Mouse (Mus musculus): ENCODE results near the gene Dusp3. TPM values are rescaled to one million over a fixed set of nuclear protein-coding genes. Genes with fewer than 3 reads are reported as not detected.

The Dusp3 gene
- polyA plus RNA-seq, 1 experiment from 2014 or later: 25.0 TPM

GRCm38 (mm10) chr11:102025991-102026660, 39.3 kb upstream of the Dusp3 start:
- ATAC-seq (ENCODE audit: insufficient read depth, low FRiP score, low read depth): no peak
- Histone ChIP-seq H3K4me3 (replicated peaks) (peak overlapping the region; percentile 68), H3K4me1 (peaks cover 17% of the 10 kb centered on the region), H3K9ac (peak overlapping the region; percentile 54), H3K36me3 (no peaks in the 10 kb centered on the region), H3K9me3 (no peaks in the 10 kb centered on the region), H3K27ac (peak overlapping the region; percentile 81; the same call in 1 of the 2 replicates), H3K27me3 (replicated peaks) (no peaks in the 10 kb centered on the region), H3K4me2 (peak overlapping the region; percentile 93)
- 3% methylated on average over 23 of the region's 23 CpGs for WGBS

GRCm38 (mm10) chr11:102025354-102025753, 38.5 kb upstream of the Dusp3 start:
- Histone ChIP-seq H3K4me2 (peak overlapping the region; percentile 14; the same call in 1 of the 2 replicates), H3K9me3 (no peaks in the 10 kb centered on the region), H3K9ac (no peak overlapping the region), H3K27ac (no peak overlapping the region), H3K36me3 (no peaks in the 10 kb centered on the region), H3K4me1 (peaks cover 17% of the 10 kb centered on the region), H3K27me3 (replicated peaks) (no peaks in the 10 kb centered on the region), H3K4me3 (replicated peaks) (no peak overlapping the region)
- 43% methylated on average over 7 of the region's 7 CpGs for WGBS
- no peak for ATAC-seq (ENCODE audit: insufficient read depth, low FRiP score, low read depth)

- Histone ChIP-seq H3K4me2 (no peak overlapping the region), H3K27me3 (replicated peaks) (no peaks in the 10 kb centered on the region), H3K9me3 (no peaks in the 10 kb centered on the region), H3K4me1 (peaks cover 17% of the 10 kb centered on the region), H3K36me3 (no peaks in the 10 kb centered on the region), H3K4me3 (replicated peaks) (no peak overlapping the region), H3K9ac (no peak overlapping the region), H3K27ac (no peak overlapping the region)
- 88% methylated on average over 4 of the region's 4 CpGs for WGBS
- ATAC-seq (ENCODE audit: insufficient read depth, low FRiP score, low read depth): no peak
Observed at GRCm38 (mm10) chr11:102024875-102025274, 38.1 kb upstream of the Dusp3 start.

- H3K27me3 ChIP-seq (replicated peaks): no peaks in the 10 kb centered on the region
- no peak overlapping the region for H3K27ac ChIP-seq
- no peaks in the 10 kb centered on the region for H3K36me3 ChIP-seq
- H3K9ac ChIP-seq: no peak overlapping the region
- H3K9me3 ChIP-seq: no peaks in the 10 kb centered on the region
- no peak for ATAC-seq (ENCODE audit: insufficient read depth, low FRiP score, low read depth)
- peaks cover 17% of the 10 kb centered on the region for H3K4me1 ChIP-seq
- 88% methylated on average over 6 of the region's 6 CpGs for WGBS
- no peak overlapping the region for H3K4me2 ChIP-seq
- no peak overlapping the region for H3K4me3 ChIP-seq (replicated peaks)
Observed at GRCm38 (mm10) chr11:102024084-102024758, 37.4 kb upstream of the Dusp3 start.

GRCm38 (mm10) chr11:102023406-102023805, 36.6 kb upstream of the Dusp3 start:
- Histone ChIP-seq H3K4me1 (peaks cover 17% of the 10 kb centered on the region), H3K27ac (no peak overlapping the region), H3K4me2 (no peak overlapping the region), H3K4me3 (replicated peaks) (no peak overlapping the region), H3K36me3 (no peaks in the 10 kb centered on the region), H3K9me3 (no peaks in the 10 kb centered on the region), H3K9ac (no peak overlapping the region), H3K27me3 (replicated peaks) (no peaks in the 10 kb centered on the region)
- ATAC-seq (ENCODE audit: insufficient read depth, low FRiP score, low read depth): no peak
- WGBS: 76% methylated on average over 13 of the region's 13 CpGs

GRCm38 (mm10) chr11:102021196-102021595, 34.4 kb upstream of the Dusp3 start:
- H3K4me3 ChIP-seq (replicated peaks): no peak overlapping the region
- peaks cover 4% of the 10 kb centered on the region; the same call in 1 of the 2 replicates for H3K4me1 ChIP-seq
- H3K4me2 ChIP-seq: no peak overlapping the region
- H3K27ac ChIP-seq: no peak overlapping the region
- WGBS: 89% methylated on average over 5 of the region's 5 CpGs
- H3K9ac ChIP-seq: no peak overlapping the region
- H3K36me3 ChIP-seq: no peaks in the 10 kb centered on the region
- no peaks in the 10 kb centered on the region for H3K9me3 ChIP-seq
- no peak for ATAC-seq (ENCODE audit: insufficient read depth, low FRiP score, low read depth)
- H3K27me3 ChIP-seq (replicated peaks): no peaks in the 10 kb centered on the region

GRCm38 (mm10) chr11:102019736-102020135, 32.9 kb upstream of the Dusp3 start:
- H3K27ac ChIP-seq: no peak overlapping the region
- 81% methylated on average over 9 of the region's 9 CpGs for WGBS
- ATAC-seq (ENCODE audit: insufficient read depth, low FRiP score, low read depth): no peak
- H3K9ac ChIP-seq: no peak overlapping the region
- H3K4me1 ChIP-seq: no peaks in the 10 kb centered on the region
- no peaks in the 10 kb centered on the region for H3K36me3 ChIP-seq
- no peaks in the 10 kb centered on the region for H3K9me3 ChIP-seq
- H3K27me3 ChIP-seq (replicated peaks): no peaks in the 10 kb centered on the region
- no peak overlapping the region for H3K4me2 ChIP-seq
- no peak overlapping the region for H3K4me3 ChIP-seq (replicated peaks)

- H3K4me1 ChIP-seq: no peaks in the 10 kb centered on the region
- H3K9me3 ChIP-seq: no peaks in the 10 kb centered on the region
- no peaks in the 10 kb centered on the region for H3K27me3 ChIP-seq (replicated peaks)
- H3K4me3 ChIP-seq (replicated peaks): no peak overlapping the region
- 84% methylated on average over 1 of the region's 1 CpGs for WGBS
- H3K27ac ChIP-seq: no peak overlapping the region
- ATAC-seq (ENCODE audit: insufficient read depth, low FRiP score, low read depth): no peak
- no peaks in the 10 kb centered on the region for H3K36me3 ChIP-seq
- H3K4me2 ChIP-seq: no peak overlapping the region
- no peak overlapping the region for H3K9ac ChIP-seq
Observed at GRCm38 (mm10) chr11:102016136-102016535, 29.3 kb upstream of the Dusp3 start.

- no peaks in the 10 kb centered on the region for H3K9me3 ChIP-seq
- WGBS: 68% methylated on average over 6 of the region's 6 CpGs
- no peak overlapping the region for H3K27ac ChIP-seq
- no peak overlapping the region for H3K4me3 ChIP-seq (replicated peaks)
- H3K36me3 ChIP-seq: no peaks in the 10 kb centered on the region
- no peak overlapping the region for H3K9ac ChIP-seq
- no peak for ATAC-seq (ENCODE audit: insufficient read depth, low FRiP score, low read depth)
- no peak overlapping the region for H3K4me2 ChIP-seq
- no peaks in the 10 kb centered on the region for H3K27me3 ChIP-seq (replicated peaks)
- H3K4me1 ChIP-seq: no peaks in the 10 kb centered on the region
Observed at GRCm38 (mm10) chr11:102015472-102015871, 28.7 kb upstream of the Dusp3 start.

- no peak overlapping the region for H3K4me3 ChIP-seq (replicated peaks)
- H3K36me3 ChIP-seq: peaks cover 4% of the 10 kb centered on the region; the same call in 1 of the 2 replicates
- no peak overlapping the region for H3K27ac ChIP-seq
- no peaks in the 10 kb centered on the region for H3K4me1 ChIP-seq
- no peak overlapping the region for H3K9ac ChIP-seq
- ATAC-seq (ENCODE audit: insufficient read depth, low FRiP score, low read depth): no peak
- WGBS: 80% methylated on average over 8 of the region's 8 CpGs
- no peaks in the 10 kb centered on the region for H3K9me3 ChIP-seq
- no peaks in the 10 kb centered on the region for H3K27me3 ChIP-seq (replicated peaks)
- H3K4me2 ChIP-seq: no peak overlapping the region
Observed at GRCm38 (mm10) chr11:102013201-102013600, 26.4 kb upstream of the Dusp3 start.

GRCm38 (mm10) chr11:102011510-102011909, 24.7 kb upstream of the Dusp3 start:
- ATAC-seq (ENCODE audit: insufficient read depth, low FRiP score, low read depth): no peak
- Histone ChIP-seq H3K4me3 (replicated peaks) (no peak overlapping the region), H3K4me1 (no peaks in the 10 kb centered on the region), H3K4me2 (no peak overlapping the region), H3K27me3 (replicated peaks) (no peaks in the 10 kb centered on the region), H3K27ac (no peak overlapping the region), H3K9ac (no peak overlapping the region), H3K9me3 (no peaks in the 10 kb centered on the region), H3K36me3 (peaks cover 7% of the 10 kb centered on the region; the same call in 1 of the 2 replicates)
- WGBS: 69% methylated on average over 8 of the region's 8 CpGs

GRCm38 (mm10) chr11:102010140-102010539, 23.3 kb upstream of the Dusp3 start:
- no peak overlapping the region for H3K9ac ChIP-seq
- ATAC-seq (ENCODE audit: insufficient read depth, low FRiP score, low read depth): 0 out of 2 replicates have a peak, but pooled peaks have one; percentile 21
- no peak overlapping the region for H3K4me2 ChIP-seq
- H3K27ac ChIP-seq: no peak overlapping the region
- H3K36me3 ChIP-seq: peaks cover 7% of the 10 kb centered on the region; the same call in 1 of the 2 replicates
- no peaks in the 10 kb centered on the region for H3K4me1 ChIP-seq
- H3K9me3 ChIP-seq: no peaks in the 10 kb centered on the region
- WGBS: 80% methylated on average over 13 of the region's 13 CpGs
- H3K4me3 ChIP-seq (replicated peaks): no peak overlapping the region
- H3K27me3 ChIP-seq (replicated peaks): no peaks in the 10 kb centered on the region

Data from stomach, embryonic 15.5 days (tissue).